Mouse (Mus musculus): ENCODE measurements around the gene Tnn. TPM values are rescaled to one million over a fixed set of nuclear protein-coding genes. Genes with fewer than 3 reads are reported as not detected.

Gene Tnn
- total and polyA plus RNA-seq, 3 experiments, result 0.05 TPM; not detected in 2

- H3K9me3 ChIP-seq (replicated peaks), result no peaks in the 10 kb centered on the region
- no peak overlapping the region for H3K4me3 ChIP-seq (ENCODE audit: low read depth, low read length)
- TF ChIP-seq GATA1 (IDR thresholded peaks at IDR 0.05; ENCODE audit: borderline replicate concordance, low read length), result no peak
- no peak for TF ChIP-seq POLR2AphosphoS5 (IDR thresholded peaks at IDR 0.05; ENCODE audit: insufficient replicate concordance, low read depth, low read length)
- no peak for TF ChIP-seq GATA2 (IDR thresholded peaks at IDR 0.05; ENCODE audit: borderline replicate concordance, low read depth, low read length)
- TF ChIP-seq TAL1 (conservative IDR thresholded peaks at IDR 0.05; ENCODE audit: low read depth, low read length), result no peak
- no peak for TF ChIP-seq CTCF (IDR thresholded peaks at IDR 0.05; ENCODE audit: low read depth, low read length)
- DNase-seq (ENCODE audit: low spot score) (no peak), ATAC-seq (ENCODE audit: extremely low read depth, insufficient number of reproducible peaks, low FRiP score, poor library complexity, severe bottlenecking) (no peak)
- no peaks in the 10 kb centered on the region for H3K36me3 ChIP-seq (replicated peaks)
- H3K4me1 ChIP-seq (ENCODE audit: insufficient read depth, low read depth, low read length), result no peaks in the 10 kb centered on the region
- H3K27me3 ChIP-seq (ENCODE audit: insufficient read depth, low read length), result peaks cover 12% of the 10 kb centered on the region; the same call in 1 of the 2 replicates
Measured at GRCm38 (mm10) chr1:160166600-160166999, 13.2 kb upstream of the Tnn start.

GRCm38 (mm10) chr1:160158190-160158589, 4.8 kb upstream of the Tnn start:
- Histone ChIP-seq H3K4me1 (ENCODE audit: insufficient read depth, low read depth, low read length) (no peaks in the 10 kb centered on the region), H3K4me3 (ENCODE audit: low read depth, low read length) (no peak overlapping the region), H3K36me3 (replicated peaks) (no peaks in the 10 kb centered on the region), H3K9me3 (replicated peaks) (no peaks in the 10 kb centered on the region), H3K27me3 (ENCODE audit: insufficient read depth, low read length) (peaks cover 3% of the 10 kb centered on the region)
- TF ChIP-seq TAL1 (conservative IDR thresholded peaks at IDR 0.05; ENCODE audit: low read depth, low read length) (no peak), POLR2AphosphoS5 (IDR thresholded peaks at IDR 0.05; ENCODE audit: insufficient replicate concordance, low read depth, low read length) (no peak), CTCF (IDR thresholded peaks at IDR 0.05; ENCODE audit: low read depth, low read length) (no peak), GATA2 (IDR thresholded peaks at IDR 0.05; ENCODE audit: borderline replicate concordance, low read depth, low read length) (no peak), GATA1 (IDR thresholded peaks at IDR 0.05; ENCODE audit: borderline replicate concordance, low read length) (no peak)
- ATAC-seq (ENCODE audit: extremely low read depth, insufficient number of reproducible peaks, low FRiP score, poor library complexity, severe bottlenecking), result no peak
- DNase-seq (ENCODE audit: low spot score), result no peak

GRCm38 (mm10) chr1:160150726-160151125, 2.7 kb downstream of the Tnn start:
- TF ChIP-seq GATA1 (IDR thresholded peaks at IDR 0.05; ENCODE audit: borderline replicate concordance, low read length) (no peak), TAL1 (conservative IDR thresholded peaks at IDR 0.05; ENCODE audit: low read depth, low read length) (no peak), CTCF (IDR thresholded peaks at IDR 0.05; ENCODE audit: low read depth, low read length) (no peak), GATA2 (IDR thresholded peaks at IDR 0.05; ENCODE audit: borderline replicate concordance, low read depth, low read length) (no peak), POLR2AphosphoS5 (IDR thresholded peaks at IDR 0.05; ENCODE audit: insufficient replicate concordance, low read depth, low read length) (no peak)
- DNase-seq (ENCODE audit: low spot score), result no peak
- H3K9me3 ChIP-seq (replicated peaks), result no peaks in the 10 kb centered on the region
- H3K4me3 ChIP-seq (ENCODE audit: low read depth, low read length), result no peak overlapping the region
- peaks cover 15% of the 10 kb centered on the region for H3K27me3 ChIP-seq (ENCODE audit: insufficient read depth, low read length)
- no peak for ATAC-seq (ENCODE audit: extremely low read depth, insufficient number of reproducible peaks, low FRiP score, poor library complexity, severe bottlenecking)
- H3K4me1 ChIP-seq (ENCODE audit: insufficient read depth, low read depth, low read length), result peaks cover 2% of the 10 kb centered on the region; the same call in 1 of the 2 replicates
- H3K36me3 ChIP-seq (replicated peaks), result no peaks in the 10 kb centered on the region

GRCm38 (mm10) chr1:160149291-160149906, 4.0 kb downstream of the Tnn start:
- Histone ChIP-seq H3K36me3 (replicated peaks) (no peaks in the 10 kb centered on the region), H3K4me1 (ENCODE audit: insufficient read depth, low read depth, low read length) (peaks cover 2% of the 10 kb centered on the region; the same call in 1 of the 2 replicates), H3K4me3 (ENCODE audit: low read depth, low read length) (no peak overlapping the region), H3K27me3 (ENCODE audit: insufficient read depth, low read length) (peaks cover 15% of the 10 kb centered on the region), H3K9me3 (replicated peaks) (no peaks in the 10 kb centered on the region)
- ATAC-seq (ENCODE audit: extremely low read depth, insufficient number of reproducible peaks, low FRiP score, poor library complexity, severe bottlenecking) (no peak), DNase-seq (ENCODE audit: low spot score) (no peak)
- TF ChIP-seq GATA2 (IDR thresholded peaks at IDR 0.05; ENCODE audit: borderline replicate concordance, low read depth, low read length) (no peak), CTCF (IDR thresholded peaks at IDR 0.05; ENCODE audit: low read depth, low read length) (no peak), GATA1 (IDR thresholded peaks at IDR 0.05; ENCODE audit: borderline replicate concordance, low read length) (no peak), TAL1 (conservative IDR thresholded peaks at IDR 0.05; ENCODE audit: low read depth, low read length) (no peak), POLR2AphosphoS5 (IDR thresholded peaks at IDR 0.05; ENCODE audit: insufficient replicate concordance, low read depth, low read length) (no peak)

- Histone ChIP-seq H3K4me3 (ENCODE audit: low read depth, low read length) (no peak overlapping the region), H3K27me3 (ENCODE audit: insufficient read depth, low read length) (peaks cover 8% of the 10 kb centered on the region), H3K36me3 (replicated peaks) (no peaks in the 10 kb centered on the region), H3K4me1 (ENCODE audit: insufficient read depth, low read depth, low read length) (peaks cover 2% of the 10 kb centered on the region; the same call in 1 of the 2 replicates), H3K9me3 (replicated peaks) (no peaks in the 10 kb centered on the region)
- TF ChIP-seq CTCF (IDR thresholded peaks at IDR 0.05; ENCODE audit: low read depth, low read length), result no peak
- no peak for TF ChIP-seq GATA2 (IDR thresholded peaks at IDR 0.05; ENCODE audit: borderline replicate concordance, low read depth, low read length)
- TF ChIP-seq GATA1 (IDR thresholded peaks at IDR 0.05; ENCODE audit: borderline replicate concordance, low read length), result no peak
- TF ChIP-seq TAL1 (conservative IDR thresholded peaks at IDR 0.05; ENCODE audit: low read depth, low read length), result no peak
- no peak for TF ChIP-seq POLR2AphosphoS5 (IDR thresholded peaks at IDR 0.05; ENCODE audit: insufficient replicate concordance, low read depth, low read length)
- ATAC-seq (ENCODE audit: extremely low read depth, insufficient number of reproducible peaks, low FRiP score, poor library complexity, severe bottlenecking) (no peak), DNase-seq (ENCODE audit: low spot score) (no peak)
Measured at GRCm38 (mm10) chr1:160147274-160147673, 6.1 kb downstream of the Tnn start.

- TF ChIP-seq GATA1 (IDR thresholded peaks at IDR 0.05; ENCODE audit: borderline replicate concordance, low read length) (no peak), CTCF (IDR thresholded peaks at IDR 0.05; ENCODE audit: low read depth, low read length) (no peak), TAL1 (conservative IDR thresholded peaks at IDR 0.05; ENCODE audit: low read depth, low read length) (no peak), POLR2AphosphoS5 (IDR thresholded peaks at IDR 0.05; ENCODE audit: insufficient replicate concordance, low read depth, low read length) (no peak), GATA2 (IDR thresholded peaks at IDR 0.05; ENCODE audit: borderline replicate concordance, low read depth, low read length) (no peak)
- peaks cover 4% of the 10 kb centered on the region for H3K27me3 ChIP-seq (ENCODE audit: insufficient read depth, low read length)
- no peaks in the 10 kb centered on the region for H3K36me3 ChIP-seq (replicated peaks)
- DNase-seq (ENCODE audit: low spot score) (no peak), ATAC-seq (ENCODE audit: extremely low read depth, insufficient number of reproducible peaks, low FRiP score, poor library complexity, severe bottlenecking) (no peak)
- no peaks in the 10 kb centered on the region for H3K9me3 ChIP-seq (replicated peaks)
- H3K4me1 ChIP-seq (ENCODE audit: insufficient read depth, low read depth, low read length), result peaks cover 2% of the 10 kb centered on the region; the same call in 1 of the 2 replicates
- no peak overlapping the region; the same call in 1 of the 2 replicates for H3K4me3 ChIP-seq (ENCODE audit: low read depth, low read length)
Measured at GRCm38 (mm10) chr1:160145606-160146005, 7.8 kb downstream of the Tnn start.

All from G1E (cell line).